In genomic region chr1:194878440-194878839, GRCm38 (mm10) we compare ENCODE assay signal across 9 mouse cellular contexts.
DNase-seq lines count a peak whose midpoint lies in the region; ATAC-seq lines count a peak whose summit lies in the region.
"Had no signal": no experiment of that assay in that cellular context is flagged by ENCODE, and none has a peak within 500 bp of the region (broad histone marks: within the 10 kb centered on the region; RNA-seq: fewer than 3 reads in every experiment).

No protein-coding gene starts in this region.

- no peak overlapping the region for H3K4me3 ChIP-seq in kidney, embryonic 14.5 days (ENCODE audit: low read length)
- H3K4me3 ChIP-seq: liver, embryonic 13.5 days had no signal

- no peak overlapping the region for H3K27ac ChIP-seq in kidney, embryonic 14.5 days (ENCODE audit: low read depth, low read length)
- H3K27ac ChIP-seq: liver, embryonic 13.5 days had no signal

- H3K9ac ChIP-seq in kidney, embryonic 14.5 days (ENCODE audit: low read depth, low read length) = no peak overlapping the region
- H3K9ac ChIP-seq: liver, embryonic 13.5 days had no signal

- no peak overlapping the region for H3K4me2 ChIP-seq in kidney, embryonic 14.5 days (replicated peaks; ENCODE audit: low read depth, low read length)
- H3K4me2 ChIP-seq: liver, embryonic 13.5 days had no signal

- ATAC-seq in kidney, embryonic 14.5 days (ENCODE audit: low FRiP score, low TSS enrichment) = no peak

- H3K27me3 ChIP-seq in kidney, embryonic 14.5 days (ENCODE audit: control insufficient read depth, insufficient read depth, low read length) = no peaks in the 10 kb centered on the region
- H3K27me3 ChIP-seq: liver, embryonic 13.5 days had no signal

- H3K4me1 ChIP-seq in kidney, embryonic 14.5 days (ENCODE audit: control insufficient read depth, insufficient read depth, low read length) = 0 out of 2 replicates have a peak, but pooled peaks cover 3% of the 10 kb centered on the region

- no peaks in the 10 kb centered on the region for H3K9me3 ChIP-seq in kidney, embryonic 14.5 days (ENCODE audit: control insufficient read depth, low read length)
- H3K9me3 ChIP-seq: liver, embryonic 13.5 days had no signal

- 78% methylated on average over 2 of the region's 2 CpGs for WGBS in kidney, embryonic 14.5 days

- H3K36me3 ChIP-seq in kidney, embryonic 14.5 days (ENCODE audit: control insufficient read depth, insufficient read depth, low read length) = no peaks in the 10 kb centered on the region
- H3K36me3 ChIP-seq: liver, embryonic 13.5 days had no signal

- peak; percentile 32 for DNase-seq in kidney, adult 11 months
- DNase-seq in NIH3T3 (ENCODE audit: low read depth) = peak; percentile 95
- DNase-seq in cerebellum, postnatal 14 days = peak; percentile 26 to 52
- DNase-seq in kidney, postnatal 36 days = peak; percentile 48 to 51
- no peak for DNase-seq in embryo, embryonic 10 days (ENCODE audit: low spot score)
- DNase-seq in spleen, postnatal 4 days (ENCODE audit: low spot score in 2 of 2) = no peak
- DNase-seq in right cerebral cortex, postnatal 36 days (ENCODE audit: low spot score in 2 of 2) = no peak
- DNase-seq: liver, embryonic 13.5 days had no signal

Comparison
In these comparisons a context has a peak if more than half of its experiments do, and no peak if none do; other contexts are left out.
1. DNase-seq: peak in kidney, adult 11 months (single experiment), NIH3T3 (single experiment), cerebellum, postnatal 14 days (2 of 2) and kidney, postnatal 36 days (2 of 2); none in embryo, embryonic 10 days (single experiment), spleen, postnatal 4 days (0 of 2) and right cerebral cortex, postnatal 36 days (0 of 2).